Mouse (Mus musculus) Patski (cell line): ENCODE measurements around the gene Pex11b. TPM values are rescaled to one million over a fixed set of nuclear protein-coding genes. Genes with fewer than 3 reads are reported as not detected.

Source experiments
- ATAC-seq: fragments of 100-300 bp; one replicate; pipeline ENCODE4 v1.8.0; 2021
- CTCF ChIA-PET: fragments of 350-600 bp; sonication (Branson Sonifier 250); formaldehyde crosslinking; loops from one replicate; lab custom pipeline; 2022; ENCODE audit warnings: inconsistent platforms; lab: Charles Lee
- POLR2A ChIA-PET: fragments of 350-600 bp; sonication (Branson Sonifier 250); formaldehyde crosslinking; loops from one replicate; lab custom pipeline; 2022; ENCODE audit warnings: antibody characterized with exemption, inconsistent platforms; lab: Charles Lee
- DNase-seq: peaks from one replicate; pipeline ENCODE4 v3.0.0-alpha.2; 2011; ENCODE audit warnings: low read depth, low spot score
- H3K27me3 ChIP-seq: fragments of 371-371 bp; one replicate; pipeline ENCODE4 v1.5.1; 2021
- CTCF ChIP-seq: fragments of 100-300 bp; IDR thresholded peaks from one replicate; pipeline ENCODE4 v1.5.1; 2021
- in situ Hi-C: fragments of 300-500 bp; cut with MboI; formaldehyde crosslinking; loops from 3 replicates; pipeline ENCODE4 v1.11.1; 2018; ENCODE audit warnings: low pct_unique_long_range_greater_than_20kb, mixed read lengths
- polyA plus RNA-seq: library from polyadenylated mRNA; unstranded; gene quantifications from one replicate; pipeline ENCODE4 v1.2.3, GENCODE M21; 2021

Pex11b gene
- 84.6 TPM for polyA plus RNA-seq

- in situ Hi-C loops, result no loop called here
- DNase-seq, result peak; percentile 68
- TF ChIP-seq CTCF, result no peak
- ChIA-PET CTCF (no interaction called here), POLR2A (no interaction called here)
- H3K27me3 ChIP-seq, result no peaks in the 10 kb centered on the region
- peak; percentile 81 for ATAC-seq
Observed at GRCm38 (mm10) chr3:96634928-96635879, at the start of gene Pex11b, which contains the start of gene Gm42957. Pex11b (plus strand) TSS chr3:96635376. Gm42957 (plus strand) TSS chr3:96635474.

GRCm38 (mm10) chr3:96590657-96591056, 44.5 kb upstream of the Pex11b start:
- no peaks in the 10 kb centered on the region for H3K27me3 ChIP-seq
- POLR2A ChIA-PET, result interaction anchor here (1.3 kb wide), 1 partner anchor 14 kb away, joined by 3 read pairs; the partner anchor contains the start of gene Gm16253
- DNase-seq (no peak), ATAC-seq (no peak)
- TF ChIP-seq CTCF, result no peak
- in situ Hi-C loops, result no loop called here
- CTCF ChIA-PET, result interaction anchor here (2.2 to 2.8 kb wide), 3 partner anchors 11 to 88 kb away, joined by 5 to 15 read pairs (median 7); partner anchors contain the start of gene Gm16253

GRCm38 (mm10) chr3:96593374-96593773, 41.8 kb upstream of the Pex11b start:
- no peak for ATAC-seq
- TF ChIP-seq CTCF, result no peak
- ChIA-PET CTCF (interaction anchor here (0.7 to 2.7 kb wide), 13 partner anchors 8 to 80 kb away, joined by 3 to 26 read pairs (median 5); partner anchors contain the start of genes Gm16253 and Rbm8a), POLR2A (interaction anchor here (0.6 to 1.5 kb wide), 5 partner anchors 8 to 37 kb away, joined by 3 to 5 read pairs (median 4); partner anchors contain the start of gene Txnip)
- no peak for DNase-seq
- in situ Hi-C loops, result no loop called here
- no peaks in the 10 kb centered on the region for H3K27me3 ChIP-seq

- CTCF ChIA-PET, result interaction anchor here (0.7 to 2.7 kb wide), 14 partner anchors 8 to 101 kb away, joined by 3 to 26 read pairs (median 5); partner anchors contain the start of genes Gm16253 and Rbm8a
- POLR2A ChIA-PET, result interaction anchor here (0.6 to 1.5 kb wide), 6 partner anchors 8 to 37 kb away, joined by 3 to 5 read pairs (median 4); partner anchors contain the start of gene Txnip
- no peaks in the 10 kb centered on the region for H3K27me3 ChIP-seq
- in situ Hi-C loops, result no loop called here
- ATAC-seq (peak; percentile 96), DNase-seq (no peak)
- no peak for TF ChIP-seq CTCF
Observed at GRCm38 (mm10) chr3:96593790-96594560, 41.2 kb upstream of the Pex11b start, which contains the start of gene Polr3gl. Polr3gl (minus strand) TSS chr3:96594181.

- ChIA-PET POLR2A (interaction anchor here (1.0 to 1.5 kb wide), 3 partner anchors 18 to 36 kb away, joined by 3 to 4 read pairs (median 4); partner anchors contain the start of gene Gm16253), CTCF (interaction anchor here (0.9 to 2.7 kb wide), 5 partner anchors 8 to 51 kb away, joined by 3 to 26 read pairs (median 3); partner anchors contain the start of gene Rbm8a)
- in situ Hi-C loops, result no loop called here
- TF ChIP-seq CTCF, result no peak
- H3K27me3 ChIP-seq, result no peaks in the 10 kb centered on the region
- DNase-seq, result no peak
- no peak for ATAC-seq
Observed at GRCm38 (mm10) chr3:96594851-96595250, 40.3 kb upstream of the Pex11b start.

GRCm38 (mm10) chr3:96595661-96596060, 39.5 kb upstream of the Pex11b start:
- in situ Hi-C loops, result no loop called here
- ChIA-PET CTCF (interaction anchor here (0.9 to 2.7 kb wide), 3 partner anchors 7 to 52 kb away, joined by 3 to 26 read pairs (median 3); no protein-coding TSS in a partner anchor), POLR2A (interaction anchor here (0.7 to 1.1 kb wide), 2 partner anchors 19 to 310 kb away, joined by 3 read pairs; partner anchors contain the start of genes Gm16253 and Gpr89)
- TF ChIP-seq CTCF, result no peak
- H3K27me3 ChIP-seq, result no peaks in the 10 kb centered on the region
- DNase-seq (no peak), ATAC-seq (no peak)

GRCm38 (mm10) chr3:96596228-96596707, 38.9 kb upstream of the Pex11b start, which contains the start of gene Ankrd34a:
Ankrd34a (plus strand) TSS chr3:96596636.
- no peak for DNase-seq
- in situ Hi-C loops, result no loop called here
- no peak for TF ChIP-seq CTCF
- ATAC-seq, result no peak
- POLR2A ChIA-PET, result interaction anchor here (0.7 kb wide), 1 partner anchor 309 kb away, joined by 3 read pairs; the partner anchor contains the start of gene Gpr89
- H3K27me3 ChIP-seq, result no peaks in the 10 kb centered on the region
- CTCF ChIA-PET, result interaction anchor here (1.6 kb wide), 1 partner anchor 9 kb away, joined by 4 read pairs; no protein-coding TSS in a partner anchor

GRCm38 (mm10) chr3:96596855-96597254, 38.3 kb upstream of the Pex11b start:
- in situ Hi-C loops, result no loop called here
- no peak for TF ChIP-seq CTCF
- no peak for ATAC-seq
- POLR2A ChIA-PET, result no interaction called here
- DNase-seq, result no peak
- H3K27me3 ChIP-seq, result no peaks in the 10 kb centered on the region
- CTCF ChIA-PET, result interaction anchor here (1.6 kb wide), 1 partner anchor 10 kb away, joined by 4 read pairs; no protein-coding TSS in a partner anchor

- in situ Hi-C loops, result no loop called here
- TF ChIP-seq CTCF, result no peak
- ATAC-seq, result no peak
- no peak for DNase-seq
- ChIA-PET CTCF (interaction anchor here (1.6 kb wide), 1 partner anchor 10 kb away, joined by 4 read pairs; no protein-coding TSS in a partner anchor), POLR2A (no interaction called here)
- H3K27me3 ChIP-seq, result no peaks in the 10 kb centered on the region
Observed at GRCm38 (mm10) chr3:96597435-96597891, 37.7 kb upstream of the Pex11b start.
